Mouse (Mus musculus): Measurements from ENCODE around the gene Pacsin2.

- TF ChIP-seq POLR2A (IDR thresholded peaks at IDR 0.05; ENCODE audit: borderline replicate concordance, control insufficient read depth, low read depth, low read length) (no peak), CTCF (IDR thresholded peaks at IDR 0.05; ENCODE audit: control insufficient read depth, insufficient read depth, low read length) (no peak)
Measured at GRCm38 (mm10) chr15:83419562-83419961, 44.8 kb downstream of the Pacsin2 start.

All from bone marrow, adult 2 months (tissue).